Mouse (Mus musculus) heart, adult 2 months (tissue): ENCODE measurements around the gene Inpp4a.

Experiments
- CTCF ChIP-seq: fragments of 200-600 bp; IDR thresholded peaks from 2 replicates; pipeline ENCODE4 v1.8.1; 2022; ENCODE audit warnings: antibody characterized with exemption, mild to moderate bottlenecking, moderate library complexity
- POLR2A ChIP-seq: fragments of 200-500 bp; IDR thresholded peaks from 2 replicates; pipeline ENCODE4 v1.6.1; 2011; ENCODE audit warnings: mild to moderate bottlenecking, low read depth, low read length, control low read depth; ENCODE audit not compliant: insufficient read depth

DNA sequence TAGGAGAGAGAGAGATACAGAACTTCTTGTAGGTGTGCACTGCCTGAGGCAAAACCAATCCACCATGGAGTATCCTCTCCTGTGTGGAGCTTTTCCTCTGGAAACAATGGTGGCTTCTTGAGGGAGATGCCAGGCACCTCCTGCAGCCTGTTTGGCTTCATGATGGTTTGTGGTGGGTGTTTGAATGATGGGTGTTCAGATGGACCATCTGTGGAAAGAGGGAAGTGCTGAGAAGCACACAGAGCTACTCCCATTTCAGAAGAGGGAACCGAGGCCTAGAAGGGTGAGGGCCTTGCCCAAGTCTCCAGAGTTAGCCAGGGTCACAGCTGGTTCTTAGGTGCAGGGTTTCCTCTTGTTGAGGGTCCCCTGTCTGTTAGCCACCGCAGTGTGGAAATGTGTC lies 23.0 kb downstream of the Inpp4a start:
- TF ChIP-seq POLR2A (no peak), CTCF (no peak)
